Mouse (Mus musculus) midbrain, embryonic 14.5 days (tissue): ENCODE data around the gene Macrod2. TPM values are rescaled to one million over a fixed set of nuclear protein-coding genes. Genes with fewer than 3 reads are reported as not detected.

Experiments
- ATAC-seq: fragments of 200-750 bp; cut with Nextera tagmentation; 2 replicates; pipeline ENCODE4 v1.8.0; 2017; ENCODE audit warnings: moderate number of reproducible peaks, moderate library complexity; ENCODE audit not compliant: low FRiP score, low TSS enrichment
- DNase-seq: peaks from one replicate; pipeline ENCODE4 v3.0.0-alpha.2; 2015
- H3K27ac ChIP-seq: fragments of 300-500 bp; sonication (generic); replicated peaks from 2 replicates; pipeline ENCODE4 v1.5.1; 2014; ENCODE audit warnings: mild to moderate bottlenecking, low read depth, low read length, moderate library complexity
- H3K27me3 ChIP-seq: fragments of 300-500 bp; sonication (generic); 2 replicates; pipeline ENCODE4 v1.6.1; 2014; ENCODE audit warnings: low read length, control low read depth, mixed read lengths; ENCODE audit not compliant: control insufficient read depth, insufficient read depth
- H3K36me3 ChIP-seq: fragments of 300-500 bp; sonication (generic); 2 replicates; pipeline ENCODE4 v1.6.1; 2014; ENCODE audit warnings: low read length, control low read depth; ENCODE audit not compliant: control insufficient read depth, insufficient read depth
- H3K4me1 ChIP-seq: fragments of 300-500 bp; sonication (generic); 2 replicates; pipeline ENCODE4 v1.6.1; 2014; ENCODE audit warnings: mild to moderate bottlenecking, antibody characterized with exemption, low read length, control low read depth; ENCODE audit not compliant: control insufficient read depth, insufficient read depth
- H3K4me2 ChIP-seq: fragments of 300-500 bp; sonication (generic); 2 replicates; pipeline ENCODE4 v1.6.1; 2014; ENCODE audit warnings: mild to moderate bottlenecking, low read length, moderate library complexity
- H3K4me3 ChIP-seq: fragments of 300-500 bp; sonication (generic); replicated peaks from 2 replicates; pipeline ENCODE4 v1.5.1; 2014; ENCODE audit warnings: low read depth, low read length
- H3K9ac ChIP-seq: fragments of 300-500 bp; sonication (generic); replicated peaks from 2 replicates; pipeline ENCODE4 v1.6.1; 2014; ENCODE audit warnings: mild to moderate bottlenecking, low read length, moderate library complexity
- H3K9me3 ChIP-seq: fragments of 300-500 bp; sonication (generic); 2 replicates; pipeline ENCODE4 v1.6.1; 2016; ENCODE audit warnings: low read length, control low read depth, mixed read lengths; ENCODE audit not compliant: control insufficient read depth
- WGBS: fragments of 180-500 bp; shearing (Covaris S2); extraction: QIAGEN DNeasy Blood & Tissue Kit; methylation state at CpG from one replicate; pipeline ENCODE4 v1.1.7; 2014; 5-methylcytosine and 5-hydroxymethylcytosine counted together
- polyA plus RNA-seq: library from polyadenylated mRNA; unstranded; fragments of >200 nt; fragmentation: Nextera tagmentation; extraction: Ambion mirVana; gene quantifications from 2 replicates; pipeline ENCODE4 v1.2.1, GENCODE M21; 2014

The Macrod2 gene
- polyA plus RNA-seq, 1 experiment from 2014 or later = 61.4 TPM

DNA sequence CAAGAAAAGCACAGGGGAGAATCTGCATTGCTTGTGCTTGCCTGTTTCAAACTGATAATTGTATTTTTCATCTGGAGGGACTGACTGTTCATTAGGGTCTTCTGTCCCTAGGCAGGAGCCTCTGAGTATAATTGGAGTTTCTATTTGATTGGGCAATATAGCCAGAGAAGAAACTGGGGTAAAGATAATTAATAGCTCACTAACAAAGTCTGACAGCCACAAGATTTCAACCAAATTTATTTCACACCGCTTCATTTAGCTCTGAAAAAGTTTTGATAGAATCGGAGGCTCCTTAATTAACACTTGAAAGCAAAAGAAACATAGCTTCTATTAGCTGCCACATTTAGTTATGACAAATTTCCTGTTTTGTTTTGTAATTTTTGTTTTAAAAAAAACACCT lies 274.0 kb downstream of the Macrod2 start:
- H3K4me1 ChIP-seq = peaks cover 29% of the 10 kb centered on the region
- H3K9me3 ChIP-seq = no peaks in the 10 kb centered on the region
- H3K27me3 ChIP-seq = no peaks in the 10 kb centered on the region
- WGBS = 4% methylated on average over 2 of the region's 2 CpGs
- H3K4me2 ChIP-seq = peak overlapping the region; percentile 55
- peak; percentile 56 for DNase-seq
- peak overlapping the region; percentile 78 for H3K27ac ChIP-seq
- peak overlapping the region; percentile 49 for H3K9ac ChIP-seq
- H3K4me3 ChIP-seq = peak overlapping the region; percentile 70
- 0 out of 2 replicates have a peak, but pooled peaks have one; percentile 9 for ATAC-seq
- H3K36me3 ChIP-seq = no peaks in the 10 kb centered on the region

GRCm38 (mm10) chr2:140669786-140670185 lies 274.7 kb downstream of the Macrod2 start:
- Histone ChIP-seq H3K27me3 (no peaks in the 10 kb centered on the region), H3K4me1 (peaks cover 22% of the 10 kb centered on the region), H3K36me3 (no peaks in the 10 kb centered on the region), H3K27ac (peak overlapping the region; percentile 88), H3K9ac (peak overlapping the region; percentile 78), H3K9me3 (no peaks in the 10 kb centered on the region), H3K4me2 (peak overlapping the region; percentile 55), H3K4me3 (peak overlapping the region; percentile 70)
- WGBS = 3% methylated on average over 2 of the region's 2 CpGs
- peak; percentile 59 for DNase-seq
- no peak for ATAC-seq

GRCm38 (mm10) chr2:140670457-140670856 lies 275.3 kb downstream of the Macrod2 start:
- H3K4me3 ChIP-seq = peak overlapping the region; percentile 70
- H3K27me3 ChIP-seq = no peaks in the 10 kb centered on the region
- under 1% methylated on average over 12 of the region's 12 CpGs for WGBS
- H3K9me3 ChIP-seq = no peaks in the 10 kb centered on the region
- H3K9ac ChIP-seq = peak overlapping the region; percentile 78
- DNase-seq = peak; percentile 85
- peak overlapping the region; percentile 55 for H3K4me2 ChIP-seq
- no peaks in the 10 kb centered on the region for H3K36me3 ChIP-seq
- ATAC-seq = peak; percentile 40
- H3K4me1 ChIP-seq = peaks cover 17% of the 10 kb centered on the region
- H3K27ac ChIP-seq = peak overlapping the region; percentile 88

- H3K27ac ChIP-seq = peak within 1 kb of the TSS; percentile 88
- peaks cover 12% of the 10 kb centered on the region for H3K4me1 ChIP-seq
- no peaks in the 10 kb centered on the region for H3K36me3 ChIP-seq
- peak within 1 kb of the TSS; percentile 70 for H3K4me3 ChIP-seq
- no peaks in the 10 kb centered on the region for H3K27me3 ChIP-seq
- WGBS = under 1% methylated on average over 26 of the region's 26 CpGs
- H3K9me3 ChIP-seq = no peaks in the 10 kb centered on the region
- H3K9ac ChIP-seq = peak within 1 kb of the TSS; percentile 78
- peak; percentile 96 for ATAC-seq
- H3K4me2 ChIP-seq = peak within 1 kb of the TSS; percentile 55
- peak; percentile 97 for DNase-seq
Measured at GRCm38 (mm10) chr2:140670963-140671702, 276.0 kb downstream of the Macrod2 start, which contains the start of gene Flrt3. TSS of gene Flrt3 (minus strand) at chr2:140671469.

DNA sequence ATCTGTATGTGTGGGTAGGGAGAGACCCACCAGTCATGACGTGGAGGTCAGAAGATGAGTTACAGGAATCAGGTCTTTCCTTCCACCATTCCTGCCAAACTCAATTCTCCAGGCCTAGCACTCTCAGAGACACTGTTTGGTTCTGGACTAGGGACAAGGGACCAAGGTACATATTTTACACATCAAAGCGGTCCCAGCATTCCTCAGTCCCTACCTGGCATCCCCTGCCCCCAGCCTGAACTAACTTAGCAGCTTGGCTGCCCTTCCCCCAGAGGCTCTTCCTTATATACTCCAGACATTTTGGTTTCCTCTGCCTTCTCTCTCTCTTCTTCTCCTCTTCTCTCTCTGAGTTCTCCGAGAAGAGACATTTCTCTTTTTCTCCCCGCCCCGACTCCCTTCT lies 278.4 kb downstream of the Macrod2 start:
- ATAC-seq (no peak), DNase-seq (no peak)
- Histone ChIP-seq H3K4me2 (no peak overlapping the region), H3K9me3 (no peaks in the 10 kb centered on the region), H3K36me3 (no peaks in the 10 kb centered on the region), H3K27me3 (no peaks in the 10 kb centered on the region), H3K27ac (no peak overlapping the region), H3K4me3 (no peak overlapping the region), H3K9ac (no peak overlapping the region), H3K4me1 (no peaks in the 10 kb centered on the region)
- 92% methylated on average over 5 of the region's 5 CpGs for WGBS

DNA sequence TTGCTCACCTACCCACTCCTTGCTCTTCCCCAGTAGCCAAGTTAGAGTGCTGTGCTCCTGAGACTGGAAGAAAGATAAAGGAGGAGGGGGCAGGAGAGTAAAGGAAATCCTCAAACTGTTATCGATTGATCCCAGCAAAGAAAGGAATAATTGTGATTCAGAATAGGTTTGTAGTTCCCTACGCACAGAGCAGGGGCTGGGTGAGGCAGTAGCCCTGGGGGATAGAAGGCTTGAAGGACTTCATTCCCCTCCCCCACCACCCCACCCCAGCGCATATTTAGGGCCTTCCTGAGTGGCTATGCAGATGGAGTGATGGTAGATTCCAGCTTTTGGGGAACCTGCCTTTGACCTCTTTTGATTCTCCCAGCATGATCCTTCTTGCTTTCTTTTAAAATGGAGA lies 281.6 kb downstream of the Macrod2 start:
- no peaks in the 10 kb centered on the region for H3K9me3 ChIP-seq
- H3K9ac ChIP-seq = no peak overlapping the region
- no peaks in the 10 kb centered on the region for H3K36me3 ChIP-seq
- WGBS = 18% methylated on average over 3 of the region's 3 CpGs
- H3K4me3 ChIP-seq = no peak overlapping the region
- no peak for ATAC-seq
- no peak for DNase-seq
- H3K4me2 ChIP-seq = no peak overlapping the region
- H3K27me3 ChIP-seq = no peaks in the 10 kb centered on the region
- no peak overlapping the region for H3K27ac ChIP-seq
- no peaks in the 10 kb centered on the region for H3K4me1 ChIP-seq

DNA sequence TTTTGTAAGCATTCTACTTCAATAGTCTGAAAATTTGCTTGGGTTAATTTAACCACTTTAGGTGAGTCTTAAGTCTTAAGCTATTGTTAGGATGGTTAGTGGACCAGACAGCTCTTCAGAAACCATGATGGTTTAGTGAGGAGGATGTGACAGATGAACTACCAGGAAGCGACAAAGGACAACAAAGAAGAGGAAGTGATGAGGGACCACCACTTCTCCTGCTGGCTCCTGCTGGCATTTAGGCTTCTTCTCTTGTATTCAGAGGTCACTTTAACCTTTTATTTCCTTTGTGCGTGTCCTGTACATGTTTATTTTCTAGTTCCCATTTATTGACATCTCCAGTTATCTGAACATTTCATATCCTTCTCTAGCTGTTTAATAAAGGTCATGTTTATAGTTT lies 295.8 kb downstream of the Macrod2 start:
- Histone ChIP-seq H3K27ac (no peak overlapping the region), H3K4me1 (no peaks in the 10 kb centered on the region), H3K9me3 (no peaks in the 10 kb centered on the region), H3K36me3 (no peaks in the 10 kb centered on the region), H3K9ac (no peak overlapping the region), H3K4me3 (no peak overlapping the region), H3K27me3 (no peaks in the 10 kb centered on the region), H3K4me2 (no peak overlapping the region)
- WGBS = 88% methylated on average over 2 of the region's 2 CpGs
- DNase-seq (no peak), ATAC-seq (no peak)

- no peak overlapping the region for H3K4me2 ChIP-seq
- no peak overlapping the region for H3K4me3 ChIP-seq
- no peak for DNase-seq
- no peaks in the 10 kb centered on the region for H3K9me3 ChIP-seq
- no peak overlapping the region for H3K27ac ChIP-seq
- H3K27me3 ChIP-seq = no peaks in the 10 kb centered on the region
- H3K9ac ChIP-seq = no peak overlapping the region
- WGBS = 97% methylated on average over 1 of the region's 1 CpGs
- no peaks in the 10 kb centered on the region for H3K36me3 ChIP-seq
- no peak for ATAC-seq
- H3K4me1 ChIP-seq = no peaks in the 10 kb centered on the region
Measured at GRCm38 (mm10) chr2:140691403-140691802, 296.3 kb downstream of the Macrod2 start.

- H3K36me3 ChIP-seq = no peaks in the 10 kb centered on the region
- no peak overlapping the region for H3K9ac ChIP-seq
- H3K4me1 ChIP-seq = no peaks in the 10 kb centered on the region
- ATAC-seq (no peak), DNase-seq (no peak)
- H3K4me2 ChIP-seq = no peak overlapping the region
- H3K4me3 ChIP-seq = no peak overlapping the region
- H3K27ac ChIP-seq = no peak overlapping the region
- H3K27me3 ChIP-seq = no peaks in the 10 kb centered on the region
- H3K9me3 ChIP-seq = no peaks in the 10 kb centered on the region
- WGBS = 89% methylated on average over 4 of the region's 4 CpGs
Measured at GRCm38 (mm10) chr2:140692461-140692860, 297.4 kb downstream of the Macrod2 start.
